Mouse (Mus musculus): ENCODE data around the gene Iars2. TPM values are rescaled to one million over a fixed set of nuclear protein-coding genes. Genes with fewer than 3 reads are reported as not detected.

The Iars2 gene
- polyA plus RNA-seq, 1 experiment, result 11.6 TPM

DNA sequence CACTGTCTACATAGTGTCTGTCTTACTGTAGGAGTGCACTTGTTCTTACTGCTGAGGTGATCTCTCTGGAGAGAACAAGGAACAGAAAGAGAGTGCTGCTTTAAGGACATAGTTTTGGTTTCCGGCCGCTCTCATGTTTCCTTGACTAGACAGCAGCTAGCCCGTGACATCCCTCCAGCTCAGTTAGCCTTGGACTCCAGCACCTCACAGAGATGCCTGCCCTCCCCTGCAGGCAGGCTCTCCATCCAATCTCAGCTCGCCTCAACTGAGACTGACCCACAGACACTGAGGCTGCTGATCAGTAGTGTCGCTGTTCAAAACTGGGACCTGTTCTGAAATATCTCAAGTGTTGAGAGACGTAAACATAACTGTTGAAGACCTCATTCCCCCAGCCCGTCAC lies 53.2 kb downstream of the Iars2 start:
- 91% methylated on average over 7 of the region's 7 CpGs for WGBS
- no peaks in the 10 kb centered on the region for H3K27me3 ChIP-seq (ENCODE audit: control insufficient read depth, insufficient read depth, low read length)
- no peak for DNase-seq (ENCODE audit: low read depth in 1 of 2, low spot score in 2 of 2)
- H3K36me3 ChIP-seq (ENCODE audit: control insufficient read depth, insufficient read depth, low read length), result peaks cover 37% of the 10 kb centered on the region
- no peaks in the 10 kb centered on the region for H3K4me1 ChIP-seq (ENCODE audit: control insufficient read depth, insufficient read depth, insufficient read length)
- H3K27ac ChIP-seq (ENCODE audit: insufficient read depth, low read length), result no peak overlapping the region
- TF ChIP-seq POLR2A (IDR thresholded peaks at IDR 0.05; ENCODE audit: low read depth, low read length), result no peak
- no peak overlapping the region for H3K4me3 ChIP-seq (ENCODE audit: extremely low read depth, insufficient read depth, insufficient read length)

DNA sequence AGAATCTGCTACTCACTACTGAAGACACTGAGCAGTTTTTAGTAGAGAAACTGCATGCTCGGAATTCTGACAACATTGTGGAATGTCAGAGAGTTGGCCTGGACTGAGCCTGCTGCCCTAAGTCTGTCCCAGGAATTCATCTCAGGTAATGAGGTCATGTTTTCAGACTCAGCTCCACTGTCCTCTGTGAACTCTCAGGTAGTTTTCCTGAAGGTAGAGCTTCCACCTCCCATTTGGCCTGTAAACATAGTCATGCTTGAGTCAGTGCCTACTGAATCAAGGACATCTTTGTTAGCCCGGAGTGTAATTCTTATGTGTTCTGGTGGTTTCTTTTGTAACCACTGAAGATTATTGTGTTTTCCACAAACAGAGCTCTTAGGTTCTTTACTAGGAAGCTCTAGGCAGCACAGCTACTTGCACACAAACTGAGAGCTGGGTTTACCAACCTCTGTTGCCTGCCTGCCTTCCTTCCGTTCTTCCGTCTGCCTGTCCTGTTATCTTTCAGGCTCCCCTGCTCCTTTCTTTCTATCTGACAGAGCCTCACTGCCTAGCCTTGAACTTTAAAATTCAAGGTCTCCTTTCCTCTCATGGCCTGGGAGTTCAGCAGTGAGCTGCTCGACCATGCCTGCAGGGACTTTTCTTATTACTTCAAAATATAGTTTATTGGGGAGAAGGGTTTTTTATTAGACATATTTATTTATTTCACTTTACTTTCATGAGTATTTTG lies 54.2 kb downstream of the Iars2 start:
- WGBS, result 83% methylated on average over 5 of the region's 5 CpGs
- Histone ChIP-seq H3K36me3 (ENCODE audit: control insufficient read depth, insufficient read depth, low read length) (peaks cover 31% of the 10 kb centered on the region), H3K27ac (ENCODE audit: insufficient read depth, low read length) (no peak overlapping the region)

GRCm38 (mm10) chr1:185271373-185271772 lies 57.8 kb downstream of the Iars2 start:
- Histone ChIP-seq H3K27me3 (ENCODE audit: control insufficient read depth, insufficient read depth, low read length) (no peaks in the 10 kb centered on the region), H3K27ac (ENCODE audit: insufficient read depth, low read length) (no peak overlapping the region), H3K4me1 (ENCODE audit: control insufficient read depth, insufficient read depth, insufficient read length) (no peaks in the 10 kb centered on the region), H3K36me3 (ENCODE audit: control insufficient read depth, insufficient read depth, low read length) (peaks cover 26% of the 10 kb centered on the region), H3K4me3 (ENCODE audit: extremely low read depth, insufficient read depth, insufficient read length) (no peak overlapping the region)
- 95% methylated on average over 9 of the region's 9 CpGs for WGBS
- DNase-seq (ENCODE audit: low read depth in 1 of 2, low spot score in 2 of 2), result no peak
- TF ChIP-seq POLR2A (IDR thresholded peaks at IDR 0.05; ENCODE audit: low read depth, low read length) (no peak), CTCF (IDR thresholded peaks at IDR 0.05; ENCODE audit: extremely low read depth, insufficient read depth, insufficient read length, insufficient replicate concordance) (no peak)

More for the DNA sequence above, 54.2 kb downstream of the Iars2 start:
- no peaks in the 10 kb centered on the region for H3K4me1 ChIP-seq (ENCODE audit: control insufficient read depth, insufficient read depth, insufficient read length)
- no peaks in the 10 kb centered on the region for H3K27me3 ChIP-seq (ENCODE audit: control insufficient read depth, insufficient read depth, low read length)
- no peak overlapping the region for H3K4me3 ChIP-seq (ENCODE audit: extremely low read depth, insufficient read depth, insufficient read length)
- DNase-seq (ENCODE audit: low read depth in 1 of 2, low spot score in 2 of 2), result no peak
- TF ChIP-seq CTCF (IDR thresholded peaks at IDR 0.05; ENCODE audit: extremely low read depth, insufficient read depth, insufficient read length, insufficient replicate concordance) (no peak), POLR2A (IDR thresholded peaks at IDR 0.05; ENCODE audit: low read depth, low read length) (no peak)

DNA sequence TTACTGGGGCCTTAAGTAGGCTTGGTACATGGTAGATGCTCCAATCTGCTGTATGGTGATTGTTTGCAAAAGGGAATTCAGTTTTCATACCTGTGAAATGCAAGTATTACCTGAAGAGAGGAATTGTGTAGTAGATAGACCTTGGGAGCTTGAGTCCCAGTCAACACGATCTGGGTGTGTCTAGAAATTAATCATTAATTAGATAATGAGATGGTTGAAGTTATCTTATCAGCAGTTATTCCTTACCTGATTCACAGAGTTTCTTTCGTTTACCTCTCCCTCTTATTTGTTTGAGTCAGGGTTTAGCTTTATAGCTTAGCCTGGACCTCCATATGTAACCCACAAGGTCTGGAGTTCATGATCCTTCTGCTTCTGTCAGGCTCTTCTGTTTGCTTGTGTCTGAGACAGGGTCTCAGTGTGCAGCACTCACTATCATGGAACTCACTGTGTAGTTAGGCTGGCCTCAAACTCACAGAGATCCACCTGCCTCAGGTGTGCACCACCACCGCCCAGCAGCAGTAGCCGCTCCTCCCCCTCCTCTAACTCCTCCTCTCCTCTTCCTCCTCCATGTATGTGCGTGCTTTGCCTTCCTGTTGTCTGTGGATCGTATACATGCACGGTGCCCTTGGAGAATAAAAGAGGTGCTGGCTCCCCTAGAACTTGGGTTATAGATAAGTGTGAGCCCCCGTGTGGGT lies 58.6 kb downstream of the Iars2 start:
- no peak for DNase-seq (ENCODE audit: low read depth in 1 of 2, low spot score in 2 of 2)
- TF ChIP-seq CTCF (IDR thresholded peaks at IDR 0.05; ENCODE audit: extremely low read depth, insufficient read depth, insufficient read length, insufficient replicate concordance), result no peak
- no peak for TF ChIP-seq POLR2A (IDR thresholded peaks at IDR 0.05; ENCODE audit: low read depth, low read length)
- Histone ChIP-seq H3K27me3 (ENCODE audit: control insufficient read depth, insufficient read depth, low read length) (no peaks in the 10 kb centered on the region), H3K4me1 (ENCODE audit: control insufficient read depth, insufficient read depth, insufficient read length) (no peaks in the 10 kb centered on the region), H3K27ac (ENCODE audit: insufficient read depth, low read length) (no peak overlapping the region), H3K4me3 (ENCODE audit: extremely low read depth, insufficient read depth, insufficient read length) (no peak overlapping the region), H3K36me3 (ENCODE audit: control insufficient read depth, insufficient read depth, low read length) (peaks cover 25% of the 10 kb centered on the region)
- WGBS, result 93% methylated on average over 8 of the region's 8 CpGs

GRCm38 (mm10) chr1:185268675-185269074 lies 60.5 kb downstream of the Iars2 start:
- Histone ChIP-seq H3K4me3 (ENCODE audit: extremely low read depth, insufficient read depth, insufficient read length) (no peak overlapping the region), H3K4me1 (ENCODE audit: control insufficient read depth, insufficient read depth, insufficient read length) (no peaks in the 10 kb centered on the region), H3K27me3 (ENCODE audit: control insufficient read depth, insufficient read depth, low read length) (no peaks in the 10 kb centered on the region), H3K36me3 (ENCODE audit: control insufficient read depth, insufficient read depth, low read length) (peaks cover 34% of the 10 kb centered on the region), H3K27ac (ENCODE audit: insufficient read depth, low read length) (no peak overlapping the region)
- TF ChIP-seq CTCF (IDR thresholded peaks at IDR 0.05; ENCODE audit: extremely low read depth, insufficient read depth, insufficient read length, insufficient replicate concordance), result no peak
- TF ChIP-seq POLR2A (IDR thresholded peaks at IDR 0.05; ENCODE audit: low read depth, low read length), result no peak
- DNase-seq (ENCODE audit: low read depth in 1 of 2, low spot score in 2 of 2), result no peak
- 82% methylated on average over 4 of the region's 4 CpGs for WGBS

DNA sequence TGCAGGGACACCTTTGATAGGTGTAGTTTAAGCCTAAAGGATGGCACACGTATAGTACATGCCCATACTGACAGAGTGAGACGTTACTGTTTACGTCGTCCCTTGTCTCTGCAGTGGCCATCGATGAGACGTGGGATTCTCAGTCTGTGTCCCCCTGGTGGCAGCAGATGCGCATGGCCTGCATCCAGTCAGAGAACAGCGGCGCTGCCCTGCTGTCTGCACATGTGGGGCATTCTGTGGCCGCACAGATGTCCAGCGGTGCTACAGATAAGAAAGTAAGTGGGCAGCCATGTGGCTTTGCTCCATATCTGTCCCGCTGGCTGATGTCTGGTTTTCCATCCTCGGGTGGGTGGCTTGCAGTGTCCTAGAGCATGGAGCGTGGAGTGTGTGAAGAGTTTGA lies 66.6 kb downstream of the Iars2 start:
- no peaks in the 10 kb centered on the region for H3K4me1 ChIP-seq (ENCODE audit: control insufficient read depth, insufficient read depth, insufficient read length)
- TF ChIP-seq POLR2A (IDR thresholded peaks at IDR 0.05; ENCODE audit: low read depth, low read length) (no peak), CTCF (IDR thresholded peaks at IDR 0.05; ENCODE audit: extremely low read depth, insufficient read depth, insufficient read length, insufficient replicate concordance) (peak; percentile 28; the same call in 1 of the 2 replicates)
- DNase-seq (ENCODE audit: low read depth in 1 of 2, low spot score in 2 of 2), result no peak
- 85% methylated on average over 14 of the region's 14 CpGs for WGBS
- no peak overlapping the region for H3K27ac ChIP-seq (ENCODE audit: insufficient read depth, low read length)
- H3K4me3 ChIP-seq (ENCODE audit: extremely low read depth, insufficient read depth, insufficient read length), result no peak overlapping the region
- H3K27me3 ChIP-seq (ENCODE audit: control insufficient read depth, insufficient read depth, low read length), result no peaks in the 10 kb centered on the region
- H3K36me3 ChIP-seq (ENCODE audit: control insufficient read depth, insufficient read depth, low read length), result peaks cover 36% of the 10 kb centered on the region

DNA sequence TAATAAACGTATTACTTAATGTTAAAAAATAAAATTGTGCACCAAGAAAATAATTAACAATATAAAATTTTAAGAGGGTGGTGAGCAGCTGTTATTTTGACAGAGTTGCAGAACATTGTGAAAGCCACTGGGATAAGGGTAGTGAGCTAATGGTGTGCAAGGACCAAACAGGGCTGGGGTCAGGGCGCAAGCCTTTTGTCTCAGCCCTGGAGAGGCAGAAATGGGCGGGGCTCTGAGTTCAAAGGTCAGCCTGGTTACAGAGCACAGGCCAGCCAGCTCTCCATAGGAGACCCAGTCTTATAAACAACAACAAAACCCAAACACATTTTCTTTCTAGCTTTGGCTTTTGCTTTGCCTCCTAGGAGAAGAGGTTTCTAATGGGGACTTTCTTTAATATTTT lies 72.4 kb downstream of the Iars2 start:
- no peaks in the 10 kb centered on the region for H3K4me1 ChIP-seq (ENCODE audit: control insufficient read depth, insufficient read depth, insufficient read length)
- no peaks in the 10 kb centered on the region for H3K27me3 ChIP-seq (ENCODE audit: control insufficient read depth, insufficient read depth, low read length)
- H3K4me3 ChIP-seq (ENCODE audit: extremely low read depth, insufficient read depth, insufficient read length), result no peak overlapping the region
- WGBS, result 92% methylated on average over 3 of the region's 3 CpGs
- no peak overlapping the region for H3K27ac ChIP-seq (ENCODE audit: insufficient read depth, low read length)
- peaks cover 33% of the 10 kb centered on the region for H3K36me3 ChIP-seq (ENCODE audit: control insufficient read depth, insufficient read depth, low read length)
- TF ChIP-seq CTCF (IDR thresholded peaks at IDR 0.05; ENCODE audit: extremely low read depth, insufficient read depth, insufficient read length, insufficient replicate concordance), result no peak
- no peak for DNase-seq (ENCODE audit: low read depth in 1 of 2, low spot score in 2 of 2)
